Mouse (Mus musculus) forebrain, embryonic 14.5 days (tissue): ENCODE results near the gene Cbarp. TPM values are rescaled to one million over a fixed set of nuclear protein-coding genes. Genes with fewer than 3 reads are reported as not detected.

Source experiments
- ATAC-seq: fragments of 200-750 bp; cut with Nextera tagmentation; 2 replicates; pipeline ENCODE4 v1.8.0; 2017; ENCODE audit warnings: mild to moderate bottlenecking, moderate library complexity
- DNase-seq: peaks from one replicate; pipeline ENCODE4 v3.0.0-alpha.2; 2015; ENCODE audit warnings: low spot score
- H3K27ac ChIP-seq: fragments of 300-500 bp; sonication (generic); 2 replicates; pipeline ENCODE4 v1.5.1; 2014; ENCODE audit warnings: low read depth, mild to moderate bottlenecking, control low read depth, low read length, moderate library complexity
- H3K27me3 ChIP-seq: fragments of 300-500 bp; sonication (generic); replicated peaks from 2 replicates; pipeline ENCODE4 v1.6.1; 2014; ENCODE audit warnings: low read length, control low read depth, mixed read lengths; ENCODE audit not compliant: control insufficient read depth, insufficient read depth
- H3K36me3 ChIP-seq: fragments of 300-500 bp; sonication (generic); 2 replicates; pipeline ENCODE4 v1.6.1; 2014; ENCODE audit warnings: low read length, control low read depth; ENCODE audit not compliant: control insufficient read depth, insufficient read depth
- H3K4me1 ChIP-seq: fragments of 300-500 bp; sonication (generic); 2 replicates; pipeline ENCODE4 v1.6.1; 2014; ENCODE audit warnings: antibody characterized with exemption, low read length, control low read depth; ENCODE audit not compliant: control insufficient read depth, insufficient read depth
- H3K4me2 ChIP-seq: fragments of 300-500 bp; sonication (generic); 2 replicates; pipeline ENCODE4 v1.6.1; 2014; ENCODE audit warnings: mild to moderate bottlenecking, control low read depth, low read length
- H3K4me3 ChIP-seq: fragments of 300-500 bp; sonication (generic); 2 replicates; pipeline ENCODE4 v1.5.1; 2014; ENCODE audit warnings: low read depth, low read length, control low read depth
- H3K9ac ChIP-seq: fragments of 300-500 bp; sonication (generic); 2 replicates; pipeline ENCODE4 v1.6.1; 2014; ENCODE audit warnings: mild to moderate bottlenecking, low read length, control low read depth, moderate library complexity
- H3K9me3 ChIP-seq: fragments of 300-500 bp; sonication (generic); replicated peaks from 2 replicates; pipeline ENCODE4 v1.6.1; 2016; ENCODE audit warnings: low read length, control low read depth, mixed read lengths; ENCODE audit not compliant: control insufficient read depth
- WGBS: fragments of 180-500 bp; shearing (Covaris S2); extraction: QIAGEN DNeasy Blood & Tissue Kit; methylation state at CpG from one replicate; pipeline ENCODE4 v1.1.7; 2014; 5-methylcytosine and 5-hydroxymethylcytosine counted together
- polyA plus RNA-seq: library from polyadenylated mRNA; unstranded; fragments of >200 nt; fragmentation: Nextera tagmentation; extraction: Ambion mirVana; gene quantifications from 2 replicates; pipeline ENCODE4 v1.2.1, GENCODE M21; 2014

Gene Cbarp
- polyA plus RNA-seq, 1 experiment from 2014 or later: 42.4 TPM

DNA sequence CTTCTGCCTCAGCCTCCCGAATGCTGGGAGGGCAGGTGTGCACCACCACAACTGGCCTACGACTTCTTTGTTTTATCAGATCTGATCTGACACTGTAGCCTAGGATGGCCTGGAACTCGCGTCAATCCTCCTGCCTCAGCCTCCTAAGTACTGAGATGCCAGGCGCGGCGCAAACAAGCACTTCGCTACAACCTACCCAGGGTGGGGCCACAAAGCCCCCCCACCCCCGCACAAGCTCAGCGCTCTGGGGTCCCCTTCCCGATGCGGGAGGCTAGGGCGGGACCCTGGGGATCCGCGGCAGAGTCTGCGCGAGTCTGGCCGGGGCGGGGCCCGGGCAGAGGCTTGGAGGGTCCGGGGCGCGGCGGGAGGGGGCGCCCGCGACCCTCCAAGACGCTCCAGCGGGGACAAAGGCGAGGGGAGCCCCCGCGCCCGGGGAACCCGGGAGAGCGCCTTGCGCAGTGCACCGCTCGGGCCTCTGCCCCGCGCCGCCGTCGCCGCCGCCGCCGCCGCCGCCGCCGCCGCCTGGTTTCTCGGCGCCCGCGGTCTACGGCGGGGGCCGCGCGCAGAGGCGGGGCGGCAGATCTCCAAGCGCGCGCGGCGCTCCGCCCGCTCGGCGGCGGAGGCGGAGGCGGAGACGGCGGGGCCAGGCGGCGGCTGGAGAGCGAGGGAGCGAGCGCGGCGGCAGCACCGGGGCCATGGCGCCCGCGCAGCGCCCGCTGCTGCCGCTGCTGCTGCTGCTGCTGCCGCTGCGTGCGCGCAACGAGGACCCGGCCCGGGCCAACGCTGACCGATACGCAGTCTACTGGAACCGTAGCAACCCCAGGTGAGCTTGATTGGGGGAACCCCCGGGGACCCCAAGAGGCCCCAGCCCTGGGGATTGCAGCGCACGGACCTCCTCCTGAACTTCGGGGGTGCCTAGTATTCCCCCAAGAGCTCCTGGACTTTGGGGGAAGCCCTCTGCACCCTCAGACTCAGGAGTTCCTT, 38.7 kb upstream of the Cbarp start, which contains the start of gene Efna2:
Gene Efna2, plus strand, starts transcription at position 415 of the 984 bp plus-strand sequence.
- Histone ChIP-seq H3K4me2 (peak within 1 kb of the TSS; percentile 89), H3K27me3 (no peaks in the 10 kb centered on the region), H3K36me3 (peaks cover 15% of the 10 kb centered on the region), H3K4me3 (peak within 1 kb of the TSS; percentile 81), H3K27ac (peak within 1 kb of the TSS; percentile 82), H3K4me1 (peaks cover 13% of the 10 kb centered on the region), H3K9ac (peak within 1 kb of the TSS; percentile 97), H3K9me3 (no peaks in the 10 kb centered on the region)
- DNase-seq (peak; percentile 85), ATAC-seq (peak; percentile 87)
- WGBS: 2% methylated on average over 40 of the region's 106 CpGs

DNA sequence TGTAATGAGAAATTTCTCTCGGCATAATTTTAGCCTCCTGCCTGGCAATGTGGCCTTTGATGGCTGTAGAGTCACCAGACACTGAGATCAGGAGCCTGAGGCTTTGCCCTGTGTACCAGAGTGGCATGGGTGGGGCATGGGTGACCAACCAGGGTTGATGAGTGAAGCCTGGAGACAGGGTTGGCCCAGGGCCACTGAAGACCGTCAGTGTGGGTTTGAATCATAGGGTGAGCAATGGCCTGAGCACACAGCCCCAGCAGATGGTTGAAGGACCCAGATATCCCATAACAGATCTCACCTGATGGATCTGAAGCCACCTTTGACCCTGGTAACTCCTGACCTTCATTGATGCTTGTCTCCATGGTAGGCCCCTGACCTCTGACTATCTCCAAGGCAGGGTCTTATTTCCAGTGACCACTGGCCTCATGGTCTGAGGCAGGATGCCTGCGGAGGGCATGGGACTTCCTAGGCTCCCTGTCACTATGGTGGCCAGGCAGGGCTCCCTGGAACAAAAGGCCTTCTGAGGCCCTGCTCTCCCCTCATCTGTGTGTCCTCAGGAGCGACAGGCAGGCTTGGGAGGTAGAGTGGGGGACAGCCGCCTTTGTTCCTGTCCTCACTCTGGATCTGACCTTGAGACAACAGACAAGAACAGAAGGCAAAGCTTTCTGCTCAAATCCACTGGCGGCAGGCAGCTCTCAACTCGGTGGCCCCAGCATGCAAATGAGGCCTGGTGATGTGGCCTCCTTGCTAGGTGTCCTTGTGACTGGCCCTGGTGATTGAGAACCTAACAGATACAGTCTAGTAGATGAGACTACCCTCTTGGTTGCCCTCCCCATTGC, 37.0 kb upstream of the Cbarp start:
- 63% methylated on average over 7 of the region's 7 CpGs for WGBS
- no peak overlapping the region for H3K4me3 ChIP-seq
- no peak overlapping the region for H3K27ac ChIP-seq
- no peaks in the 10 kb centered on the region for H3K9me3 ChIP-seq
- ATAC-seq (no peak), DNase-seq (no peak)
- H3K27me3 ChIP-seq: no peaks in the 10 kb centered on the region
- peaks cover 13% of the 10 kb centered on the region for H3K4me1 ChIP-seq
- H3K9ac ChIP-seq: peak overlapping the region; percentile 3; the same call in 1 of the 2 replicates
- peaks cover 9% of the 10 kb centered on the region; the same call in 1 of the 2 replicates for H3K36me3 ChIP-seq
- no peak overlapping the region for H3K4me2 ChIP-seq

DNA sequence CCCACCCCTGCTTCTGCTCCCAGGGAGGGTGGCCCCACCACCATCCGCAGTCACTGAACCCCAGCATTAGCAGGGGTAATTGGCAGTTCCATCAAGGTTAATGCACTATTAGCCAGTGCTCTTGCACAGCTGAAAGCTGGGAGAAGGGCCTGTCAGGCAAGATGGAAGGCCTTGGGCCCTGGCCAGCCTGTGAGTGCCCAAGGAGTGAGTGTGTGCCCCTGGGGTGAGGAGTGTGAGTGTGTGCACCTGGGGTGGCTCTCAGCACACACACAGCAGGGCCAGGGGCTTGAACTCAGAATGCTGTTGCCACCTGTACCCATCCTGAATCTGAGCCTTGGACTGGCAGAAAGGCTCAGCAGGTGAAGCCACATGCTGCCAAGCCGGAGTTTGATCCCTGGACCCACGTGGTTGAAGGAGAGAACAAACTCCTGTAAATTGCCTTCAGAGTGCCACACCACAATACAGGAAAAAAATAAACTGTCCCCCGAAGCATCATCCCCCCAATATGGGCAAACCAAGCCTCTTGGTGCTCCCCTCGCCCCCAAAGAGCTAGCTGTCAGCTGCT, 35.7 kb upstream of the Cbarp start:
- Histone ChIP-seq H3K9me3 (no peaks in the 10 kb centered on the region), H3K4me3 (no peak overlapping the region), H3K27me3 (no peaks in the 10 kb centered on the region), H3K4me2 (no peak overlapping the region), H3K27ac (no peak overlapping the region), H3K36me3 (peaks cover 13% of the 10 kb centered on the region), H3K4me1 (peaks cover 19% of the 10 kb centered on the region), H3K9ac (no peak overlapping the region)
- WGBS: 75% methylated on average over 5 of the region's 5 CpGs
- ATAC-seq (no peak), DNase-seq (no peak)

DNA sequence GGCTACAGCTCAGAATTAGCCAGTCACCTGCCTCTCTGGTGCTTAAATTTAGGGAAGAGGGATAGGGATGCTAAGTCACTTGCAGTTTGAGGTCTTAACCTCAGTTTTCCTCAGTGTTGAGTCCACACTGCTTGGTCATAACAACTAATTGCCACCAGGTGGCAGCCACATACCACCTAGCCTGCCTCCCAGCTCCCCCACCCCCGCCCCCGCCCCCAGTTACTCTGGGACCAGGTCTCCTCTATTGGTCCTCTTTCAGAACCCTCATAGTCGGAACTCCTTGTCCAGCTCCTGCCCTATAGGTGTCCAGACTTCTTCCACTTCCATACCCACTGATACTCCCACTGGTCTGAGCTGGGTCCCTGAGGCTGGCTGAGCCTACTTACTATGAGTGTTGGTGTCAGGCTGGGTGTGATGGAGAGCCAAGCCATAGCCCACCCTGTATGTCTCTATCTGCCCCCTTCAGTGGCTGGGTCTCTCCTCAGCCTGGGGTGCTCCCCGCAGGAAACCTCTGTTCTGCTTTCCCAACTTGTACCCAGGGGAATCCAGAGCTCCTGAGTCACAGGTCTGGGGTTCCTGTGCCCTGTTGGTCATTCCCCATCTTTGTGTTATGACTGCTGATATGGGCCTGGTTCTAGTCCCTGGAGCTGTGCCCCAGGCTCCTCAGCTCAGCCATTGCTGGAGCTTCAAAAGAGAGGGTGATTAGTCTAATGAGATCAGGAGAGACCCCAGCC, 35.1 kb upstream of the Cbarp start:
- H3K27me3 ChIP-seq: no peaks in the 10 kb centered on the region
- H3K4me3 ChIP-seq: no peak overlapping the region
- H3K9ac ChIP-seq: no peak overlapping the region
- peaks cover 13% of the 10 kb centered on the region for H3K4me1 ChIP-seq
- ATAC-seq: no peak
- no peak overlapping the region for H3K27ac ChIP-seq
- DNase-seq: peak; percentile 72
- H3K36me3 ChIP-seq: peaks cover 19% of the 10 kb centered on the region
- 15% methylated on average over 4 of the region's 4 CpGs for WGBS
- H3K4me2 ChIP-seq: no peak overlapping the region
- H3K9me3 ChIP-seq: no peaks in the 10 kb centered on the region

DNA sequence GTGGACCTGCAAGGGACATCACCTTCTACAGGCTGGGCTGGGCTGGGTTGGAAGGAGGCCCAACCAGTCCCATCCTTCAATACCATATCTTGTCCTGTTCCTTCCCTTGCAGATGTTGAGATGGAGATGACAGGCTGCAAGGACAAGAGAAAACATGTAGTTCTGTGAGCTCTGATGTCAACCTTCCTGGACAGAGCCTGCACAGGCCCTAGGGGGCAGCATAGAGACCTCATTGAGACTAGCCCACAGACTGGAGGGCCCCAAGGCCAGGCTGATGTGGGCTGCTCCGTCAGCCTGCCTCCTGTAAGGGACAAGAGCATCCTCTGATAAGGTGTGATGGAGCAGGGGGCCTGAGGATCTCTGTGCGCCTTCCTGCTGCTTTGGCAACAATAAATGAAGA, 34.1 kb upstream of the Cbarp start:
- H3K4me1 ChIP-seq: peaks cover 10% of the 10 kb centered on the region
- no peak overlapping the region for H3K27ac ChIP-seq
- no peak for DNase-seq

DNA sequence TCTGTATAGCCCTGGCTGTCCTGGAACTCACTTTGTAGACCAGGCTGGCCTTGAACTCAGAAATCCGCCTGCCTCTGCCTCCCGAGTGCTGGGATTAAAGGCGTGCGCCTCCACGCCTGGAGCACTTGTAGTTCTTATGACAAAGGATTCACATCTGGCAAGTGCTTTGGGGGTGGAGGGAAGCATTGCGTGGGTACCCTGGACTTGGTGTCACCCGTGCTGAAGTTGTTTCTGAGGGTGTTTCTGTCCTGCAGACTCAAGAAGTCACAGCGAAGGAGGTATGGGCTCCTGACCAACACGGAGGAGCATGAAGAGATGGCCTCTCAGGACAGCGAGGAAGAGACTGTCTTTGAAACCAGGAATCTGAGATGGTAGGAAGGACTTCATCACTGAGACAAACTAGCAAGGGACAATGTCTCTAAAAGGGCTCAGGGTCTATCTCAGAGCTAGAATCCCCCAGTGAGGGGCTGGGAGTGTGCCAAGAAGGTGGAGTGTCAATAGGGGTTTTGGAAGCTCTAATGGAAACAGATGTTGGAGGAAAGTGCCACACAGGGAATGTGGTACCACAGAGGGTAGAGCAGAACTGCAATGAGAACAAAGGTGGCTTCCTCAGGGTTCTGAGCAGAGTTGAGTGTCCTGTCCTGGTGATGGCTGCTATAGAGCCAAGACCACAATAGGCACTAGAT, 33.5 kb upstream of the Cbarp start:
- H3K36me3 ChIP-seq: peaks cover 34% of the 10 kb centered on the region
- H3K4me1 ChIP-seq: peaks cover 16% of the 10 kb centered on the region
- ATAC-seq: no peak
- H3K27ac ChIP-seq: no peak overlapping the region
- WGBS: 85% methylated on average over 10 of the region's 10 CpGs
- DNase-seq: no peak
- H3K27me3 ChIP-seq: no peaks in the 10 kb centered on the region
- H3K4me2 ChIP-seq: no peak overlapping the region
- no peak overlapping the region for H3K9ac ChIP-seq
- H3K9me3 ChIP-seq: no peaks in the 10 kb centered on the region
- no peak overlapping the region for H3K4me3 ChIP-seq

More for the DNA sequence above, 34.1 kb upstream of the Cbarp start:
- H3K36me3 ChIP-seq: peaks cover 29% of the 10 kb centered on the region
- H3K4me2 ChIP-seq: no peak overlapping the region
- 54% methylated on average over 2 of the region's 2 CpGs for WGBS
- H3K9me3 ChIP-seq: no peaks in the 10 kb centered on the region
- no peak for ATAC-seq
- H3K4me3 ChIP-seq: no peak overlapping the region
- H3K9ac ChIP-seq: no peak overlapping the region
- H3K27me3 ChIP-seq: no peaks in the 10 kb centered on the region

DNA sequence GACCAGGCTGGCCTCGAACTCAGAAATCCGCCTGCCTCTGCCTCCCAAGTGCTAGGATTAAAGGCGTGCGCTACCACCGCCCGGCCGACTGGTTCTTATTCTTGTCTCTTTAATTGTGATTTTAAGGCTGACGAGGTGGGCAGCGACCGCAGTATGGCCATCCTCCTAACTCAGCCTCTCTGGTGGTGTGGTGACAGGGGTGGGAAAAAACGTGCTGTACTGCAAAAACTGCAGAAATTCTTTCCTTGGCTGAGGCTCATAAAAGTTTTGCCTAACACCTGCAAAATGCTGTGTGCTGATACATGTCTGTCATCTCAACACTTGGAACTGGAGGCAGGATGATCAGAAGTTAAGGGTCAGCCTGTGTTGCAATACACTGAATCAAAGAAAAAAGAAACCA, 32.7 kb upstream of the Cbarp start:
- H3K27me3 ChIP-seq: no peaks in the 10 kb centered on the region
- peak overlapping the region; percentile 59 for H3K4me2 ChIP-seq
- peak overlapping the region; percentile 88; the same call in 1 of the 2 replicates for H3K27ac ChIP-seq
- H3K36me3 ChIP-seq: peaks cover 34% of the 10 kb centered on the region
- peaks cover 22% of the 10 kb centered on the region for H3K4me1 ChIP-seq
- 9% methylated on average over 11 of the region's 11 CpGs for WGBS
- H3K9me3 ChIP-seq: no peaks in the 10 kb centered on the region
- peak overlapping the region; percentile 45 for H3K4me3 ChIP-seq
- no peak for ATAC-seq
- peak overlapping the region; percentile 65 for H3K9ac ChIP-seq
- no peak for DNase-seq
